Mouse (Mus musculus): ENCODE measurements around the gene Szrd1. TPM values are rescaled to one million over a fixed set of nuclear protein-coding genes. Genes with fewer than 3 reads are reported as not detected.

The Szrd1 gene
- total RNA-seq, 2 experiments from 2014 or later = 38.8 to 43.0 TPM

- peak; percentile 79 for ATAC-seq (replicated peaks; ENCODE audit: poor library complexity)
Measured at GRCm38 (mm10) chr4:141120700-141121099, 18.9 kb downstream of the Szrd1 start.

- ATAC-seq (replicated peaks; ENCODE audit: poor library complexity) = no peak
Measured at GRCm38 (mm10) chr4:141118691-141119090, 20.9 kb downstream of the Szrd1 start.

- ATAC-seq (replicated peaks; ENCODE audit: poor library complexity) = no peak
Measured at GRCm38 (mm10) chr4:141115398-141115797, 24.2 kb downstream of the Szrd1 start.

GRCm38 (mm10) chr4:141114521-141114981 is 25.0 kb downstream of the Szrd1 start:
- ATAC-seq (replicated peaks; ENCODE audit: poor library complexity) = no peak

GRCm38 (mm10) chr4:141113831-141114230 is 25.7 kb downstream of the Szrd1 start:
- ATAC-seq (replicated peaks; ENCODE audit: poor library complexity) = no peak

- ATAC-seq (replicated peaks; ENCODE audit: poor library complexity) = no peak
Measured at GRCm38 (mm10) chr4:141108196-141108732, 31.3 kb downstream of the Szrd1 start.

GRCm38 (mm10) chr4:141106526-141107183 is 32.9 kb downstream of the Szrd1 start:
- no peak for ATAC-seq (replicated peaks; ENCODE audit: poor library complexity)

- ATAC-seq (replicated peaks; ENCODE audit: poor library complexity) = peak; percentile 45; the same call in 1 of the 2 replicates
Measured at GRCm38 (mm10) chr4:141101855-141102254, 37.7 kb downstream of the Szrd1 start.

- ATAC-seq (replicated peaks; ENCODE audit: poor library complexity) = no peak
Measured at GRCm38 (mm10) chr4:141101291-141101690, 38.3 kb downstream of the Szrd1 start.

- no peak for ATAC-seq (replicated peaks; ENCODE audit: poor library complexity)
Measured at GRCm38 (mm10) chr4:141099956-141100355, 39.6 kb downstream of the Szrd1 start.

GRCm38 (mm10) chr4:141098935-141099334 is 40.6 kb downstream of the Szrd1 start:
- ATAC-seq (replicated peaks; ENCODE audit: poor library complexity) = peak; percentile 77

GRCm38 (mm10) chr4:141096710-141097109 is 42.9 kb downstream of the Szrd1 start:
- ATAC-seq (replicated peaks; ENCODE audit: poor library complexity) = no peak

- ATAC-seq (replicated peaks; ENCODE audit: poor library complexity) = no peak
Measured at GRCm38 (mm10) chr4:141095016-141095415, 44.6 kb downstream of the Szrd1 start.

GRCm38 (mm10) chr4:141088714-141089113 is 50.9 kb downstream of the Szrd1 start:
- no peak for ATAC-seq (replicated peaks; ENCODE audit: poor library complexity)

GRCm38 (mm10) chr4:141088033-141088432 is 51.5 kb downstream of the Szrd1 start, which contains the start of gene Spata21:
Spata21 (plus strand) TSS chr4:141088333.
- no peak for ATAC-seq (replicated peaks; ENCODE audit: poor library complexity)

GRCm38 (mm10) chr4:141086862-141087261 is 52.7 kb downstream of the Szrd1 start:
- ATAC-seq (replicated peaks; ENCODE audit: poor library complexity) = no peak

- ATAC-seq (replicated peaks; ENCODE audit: poor library complexity) = no peak
Measured at GRCm38 (mm10) chr4:141078510-141079137, 61.0 kb downstream of the Szrd1 start.

GRCm38 (mm10) chr4:141077681-141078509 is 61.7 kb downstream of the Szrd1 start, which contains the start of gene Necap2:
Necap2 (minus strand) TSS chr4:141078357.
- ATAC-seq (replicated peaks; ENCODE audit: poor library complexity) = peak; percentile 83

GRCm38 (mm10) chr4:141076761-141077506 is 62.6 kb downstream of the Szrd1 start:
- ATAC-seq (replicated peaks; ENCODE audit: poor library complexity) = peak; percentile 52

- peak; percentile 51 for ATAC-seq (replicated peaks; ENCODE audit: poor library complexity)
Measured at GRCm38 (mm10) chr4:141074109-141074508, 65.5 kb downstream of the Szrd1 start.

All from megakaryocyte progenitor cell, adult 5-6 weeks (primary cell).